Mouse (Mus musculus) ES-E14 (cell line): ENCODE data around the gene Rab5b. TPM values are rescaled to one million over a fixed set of nuclear protein-coding genes. Genes with fewer than 3 reads are reported as not detected.
A peak's percentile ranks its signal among the peaks of the same experiment; 100 is the strongest.

Experiments used
- DNase-seq: peaks from one replicate; pipeline ENCODE4 v3.0.0-alpha.2; 2013; ENCODE audit warnings: low read depth, low spot score
- H3K27ac ChIP-seq: 2 replicates; pipeline ENCODE4 v1.5.1; 2012; ENCODE audit warnings: low read depth, mild to moderate bottlenecking, low read length, moderate library complexity, mixed read lengths; ENCODE audit not compliant: poor library complexity, insufficient read depth, severe bottlenecking
- H3K36me3 ChIP-seq: 2 replicates; pipeline ENCODE4 v1.6.1; 2012; ENCODE audit warnings: mild to moderate bottlenecking, low read length, moderate library complexity, mixed read lengths; ENCODE audit not compliant: control insufficient read depth, poor library complexity, insufficient read depth, severe bottlenecking
- H3K4me1 ChIP-seq, 2 experiments: fragments of 150-350 bp in 1 of 2; sonication (generic) in 1 of 2; 2 replicates each; pipeline ENCODE4 v1.6.1; 2012; ENCODE audit warnings: low read length in 2 of 2, mild to moderate bottlenecking in 1 of 2, mixed read lengths in 1 of 2; ENCODE audit not compliant: control insufficient read depth in 2 of 2, insufficient read depth in 2 of 2, poor library complexity in 1 of 2
- H3K4me3 ChIP-seq, 2 experiments: fragments of 150-350 bp in 1 of 2; sonication (generic) in 1 of 2; 2 replicates each; pipeline ENCODE4 v1.5.1; 2012; ENCODE audit warnings: low read length in 2 of 2, low read depth in 1 of 2, mild to moderate bottlenecking in 1 of 2, mixed read lengths in 1 of 2; ENCODE audit not compliant: insufficient read depth in 1 of 2, poor library complexity in 1 of 2, severe bottlenecking in 1 of 2
- H3K9ac ChIP-seq: 2 replicates; pipeline ENCODE4 v1.6.1; 2012; ENCODE audit warnings: low read depth, mild to moderate bottlenecking, low read length, mixed read lengths; ENCODE audit not compliant: poor library complexity, insufficient read depth, severe bottlenecking
- H3K9me3 ChIP-seq: fragments of 150-350 bp; sonication (generic); 2 replicates; pipeline ENCODE4 v1.6.1; 2012; ENCODE audit warnings: low read depth, mild to moderate bottlenecking, low read length; ENCODE audit not compliant: control insufficient read depth, insufficient read depth
- CHD2 ChIP-seq: IDR thresholded peaks from 2 replicates; pipeline ENCODE4 v1.6.1; 2014; ENCODE audit warnings: mild to moderate bottlenecking, low read depth, low read length, inconsistent platforms
- HCFC1 ChIP-seq: IDR thresholded peaks from 2 replicates; pipeline ENCODE4 v1.6.1; 2012; ENCODE audit warnings: low read length, inconsistent platforms, borderline replicate concordance; ENCODE audit not compliant: insufficient read depth
- MAFK ChIP-seq: IDR thresholded peaks from 2 replicates; pipeline ENCODE4 v1.6.1; 2014; ENCODE audit warnings: mild to moderate bottlenecking, low read depth, low read length, inconsistent platforms; ENCODE audit not compliant: insufficient read depth
- ZC3H11A ChIP-seq: IDR thresholded peaks from 2 replicates; pipeline ENCODE4 v1.6.1; 2012; ENCODE audit warnings: low read depth, mild to moderate bottlenecking, inconsistent platforms, low read length, borderline replicate concordance
- ZNF384 ChIP-seq: IDR thresholded peaks from 2 replicates; pipeline ENCODE4 v1.6.1; 2012; ENCODE audit warnings: low read depth, low read length, inconsistent platforms
- in situ Hi-C, 2 experiments: fragments of 600-800 bp; cut with MboI; formaldehyde crosslinking; loops; one replicate each; pipeline ENCODE4 v1.15.1; 2025; ENCODE audit warnings: low sequenced_read_pairs in 2 of 2, inconsistent platforms in 1 of 2; ENCODE audit not compliant: unreplicated experiment in 2 of 2
- total RNA-seq: library from RNA; depleted of rRNA; stranded (reverse); fragments of 300-350 nt; gene quantifications from 2 replicates; pipeline ENCODE4 v1.2.3, GENCODE M21; 2012

Rab5b gene
- total RNA-seq, 1 experiment, result 32.8 TPM

DNA sequence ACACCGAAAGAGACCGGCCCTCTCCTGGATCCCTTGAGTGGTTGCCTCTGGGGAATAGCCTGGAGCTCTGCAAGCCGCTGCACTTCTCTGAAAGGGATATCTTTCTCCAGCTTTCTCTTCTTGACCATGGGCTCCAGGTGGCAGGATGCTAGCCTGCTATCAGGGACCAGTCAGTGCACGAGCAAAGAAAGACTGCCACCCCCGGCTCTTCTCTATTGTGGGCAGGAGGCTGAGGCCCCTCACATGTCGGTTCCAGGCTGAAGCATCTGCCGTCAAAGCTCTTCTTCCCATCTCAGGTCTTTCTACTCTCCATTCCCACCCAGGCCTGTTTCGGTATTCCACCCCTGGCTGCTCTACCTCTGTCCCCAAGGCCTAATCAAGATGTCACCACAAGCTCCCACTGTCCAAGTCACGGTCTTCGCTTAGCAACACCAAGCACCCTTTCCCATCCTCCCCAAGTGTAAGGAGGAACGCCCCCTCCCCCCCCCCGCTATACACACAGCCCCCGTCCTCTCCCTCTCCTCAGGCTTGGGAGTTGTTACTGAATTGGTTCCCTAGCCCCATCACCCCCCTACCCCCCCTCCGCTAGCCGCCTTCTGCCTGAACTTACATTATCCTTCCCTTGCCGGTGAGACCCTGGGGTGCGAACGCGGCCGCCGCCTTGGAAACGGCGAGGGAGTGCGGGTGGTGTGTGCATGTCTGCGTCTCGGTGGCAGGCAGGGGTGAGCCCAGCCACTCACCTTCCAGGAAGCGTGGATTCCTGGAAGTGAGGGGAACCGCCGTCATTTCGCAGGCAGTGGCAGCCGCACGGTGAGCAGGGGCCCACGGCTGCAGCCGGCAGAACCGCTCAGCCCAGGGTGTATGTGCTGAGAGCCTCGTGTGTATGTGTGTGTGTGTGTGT lies 50.7 kb downstream of the Rab5b start, which contains the start of gene Ikzf4:
Gene Ikzf4 (minus strand): TSS at position 881 of the 901 bp plus-strand sequence.
- no peak for DNase-seq
- peak within 1 kb of the TSS; percentile 46; the same call in 1 of the 2 replicates for H3K27ac ChIP-seq
- H3K9me3 ChIP-seq, result no peaks in the 10 kb centered on the region
- H3K9ac ChIP-seq, result peak within 1 kb of the TSS; percentile 70
- in situ Hi-C loops, result no loop called here
- H3K4me3 ChIP-seq, result peak within 1 kb of the TSS; percentile 59 to 82
- no peaks in the 10 kb centered on the region for H3K36me3 ChIP-seq
- no peak for TF ChIP-seq MAFK
- no peak for TF ChIP-seq ZC3H11A
- no peak for TF ChIP-seq HCFC1
- TF ChIP-seq CHD2, result no peak
- no peak for TF ChIP-seq ZNF384
- peaks cover 3 to 19% of the 10 kb centered on the region in 2 experiments; a peak in 2 of 4 replicates for H3K4me1 ChIP-seq

DNA sequence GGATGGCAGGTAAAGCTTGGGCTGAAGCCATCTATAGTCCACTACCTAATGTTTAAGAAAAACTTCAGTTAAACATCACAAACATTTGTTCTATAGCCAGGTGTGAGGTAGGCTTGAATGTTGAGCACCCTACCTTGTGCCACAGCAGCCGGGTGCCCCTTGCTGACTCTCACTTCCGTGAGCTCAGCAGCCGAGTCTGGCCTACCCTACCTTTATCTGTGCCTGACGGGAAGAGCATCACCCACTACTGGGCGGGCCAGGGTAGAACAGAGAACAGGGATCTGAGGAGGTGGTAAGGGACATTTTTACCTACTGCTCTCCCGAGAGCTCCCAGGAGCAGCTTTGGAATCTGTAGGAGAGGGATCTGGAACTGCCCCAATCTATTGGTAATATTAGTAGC lies 53.3 kb downstream of the Rab5b start:
- no peak overlapping the region for H3K27ac ChIP-seq
- no peaks in the 10 kb centered on the region for H3K9me3 ChIP-seq
- no peaks in the 10 kb centered on the region; the same call in 1 of the 2 replicates for H3K36me3 ChIP-seq
- in situ Hi-C loops, result no loop called here
- H3K9ac ChIP-seq, result no peak overlapping the region
- TF ChIP-seq ZNF384 (no peak), ZC3H11A (no peak), CHD2 (no peak), HCFC1 (no peak), MAFK (no peak)
- peaks cover 3 to 23% of the 10 kb centered on the region in 2 experiments; a peak in 2 of 4 replicates for H3K4me1 ChIP-seq
- H3K4me3 ChIP-seq, result no peak overlapping the region
- DNase-seq, result no peak

- no peak for TF ChIP-seq ZNF384
- TF ChIP-seq HCFC1, result no peak
- TF ChIP-seq CHD2, result no peak
- Histone ChIP-seq H3K27ac (no peak overlapping the region), H3K9ac (no peak overlapping the region)
These were observed 54.2 kb downstream of the Rab5b start for GRCm38 (mm10) chr10:128641871-128642270.

GRCm38 (mm10) chr10:128640891-128641290 lies 55.2 kb downstream of the Rab5b start:
- Histone ChIP-seq H3K4me3 (no peak overlapping the region), H3K9ac (peak overlapping the region; percentile 0; the same call in 1 of the 2 replicates), H3K4me1 (peaks cover 12 to 23% of the 10 kb centered on the region in 2 experiments), H3K27ac (no peak overlapping the region), H3K9me3 (no peaks in the 10 kb centered on the region), H3K36me3 (no peaks in the 10 kb centered on the region; the same call in 1 of the 2 replicates)
- in situ Hi-C loops, result no loop called here
- no peak for TF ChIP-seq ZNF384
- no peak for TF ChIP-seq MAFK
- TF ChIP-seq HCFC1, result no peak
- TF ChIP-seq ZC3H11A, result no peak
- TF ChIP-seq CHD2, result no peak
- no peak for DNase-seq

More at GRCm38 (mm10) chr10:128641871-128642270, 54.2 kb downstream of the Rab5b start:
- no peak for DNase-seq
- in situ Hi-C loops, result no loop called here
- Histone ChIP-seq H3K36me3 (no peaks in the 10 kb centered on the region; the same call in 1 of the 2 replicates), H3K4me1 (peaks cover 10 to 26% of the 10 kb centered on the region in 2 experiments; a peak in 3 of 4 replicates), H3K4me3 (no peak overlapping the region), H3K9me3 (no peaks in the 10 kb centered on the region)
